Mouse (Mus musculus): ENCODE measurements around the gene Tmem106c.

DNA sequence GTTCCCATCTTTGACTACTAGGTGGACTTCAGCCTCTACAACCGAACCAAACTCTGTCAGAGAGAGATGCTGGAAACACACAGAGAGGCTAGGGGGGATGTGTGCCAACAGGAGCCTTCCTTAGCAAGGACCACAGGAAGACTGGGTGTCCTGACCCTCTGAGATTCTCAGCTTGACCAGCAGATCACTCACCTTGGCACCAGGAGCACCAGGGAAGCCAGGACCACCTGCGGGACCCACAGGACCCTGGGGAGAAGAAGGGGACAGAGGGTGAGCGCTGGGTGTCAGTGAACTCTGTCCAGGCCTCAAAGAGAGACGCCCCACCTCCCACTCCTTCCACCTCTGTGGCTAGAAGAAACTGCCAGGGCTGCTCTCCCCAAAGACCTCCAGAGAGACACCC is 26.7 kb downstream of the Tmem106c start:
- TF ChIP-seq CTCF (IDR thresholded peaks at IDR 0.05; ENCODE audit: control insufficient read depth, insufficient read depth, low read length) (no peak), POLR2A (IDR thresholded peaks at IDR 0.05; ENCODE audit: borderline replicate concordance, control insufficient read depth, low read depth, low read length) (no peak)

All from bone marrow, adult 2 months (tissue).